Mouse (Mus musculus) T-helper 2 cell (primary cell): ENCODE results near the gene Ntrk2.

Source experiments
- in situ Hi-C: fragments of 300-600 bp; cut with MboI, MseI; formaldehyde crosslinking; loops from one replicate; pipeline ENCODE4 v1.15.1; 2025; ENCODE audit warnings: high pct_unique_total_duplicates

Ntrk2 gene

DNA sequence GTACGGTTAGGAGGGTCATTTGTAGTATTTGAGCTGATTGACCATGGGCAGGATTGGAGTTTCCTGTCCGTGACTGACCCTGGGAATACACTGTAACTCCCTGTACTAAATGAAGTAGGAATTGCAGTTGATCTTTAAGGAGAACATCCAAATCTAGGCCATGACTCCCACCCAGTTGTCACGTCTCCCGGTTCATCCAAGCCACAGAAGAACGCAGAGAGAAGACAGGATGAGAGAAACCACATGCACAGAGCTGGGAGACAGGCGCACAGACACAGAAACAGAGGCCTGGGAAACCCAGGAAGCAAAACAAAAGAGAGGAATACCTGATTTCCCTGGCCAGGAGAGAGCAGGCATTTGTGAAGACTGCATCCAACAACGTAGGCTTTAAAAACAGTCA, 117.1 kb downstream of the Ntrk2 start:
- in situ Hi-C loops = no loop called here

DNA sequence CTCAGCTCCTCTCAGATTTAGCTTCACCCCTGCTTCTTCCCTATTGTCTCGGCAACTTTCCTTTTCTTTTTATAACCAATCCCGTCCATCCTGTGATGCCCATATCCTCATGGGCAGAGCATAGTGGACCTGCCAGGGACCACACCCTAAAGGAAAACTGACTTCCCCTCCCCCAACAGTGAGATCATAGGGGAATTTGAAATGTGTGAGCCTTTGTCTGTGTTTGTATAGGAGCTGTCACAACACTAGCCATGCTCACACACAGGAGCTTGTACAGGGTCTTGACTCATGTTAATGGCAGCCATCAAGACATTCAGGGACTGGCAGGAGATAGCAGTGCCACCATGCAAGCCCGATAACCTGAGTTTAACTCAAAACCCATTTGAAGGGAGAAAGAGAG, 118.1 kb downstream of the Ntrk2 start:
- in situ Hi-C loops = no loop called here

DNA sequence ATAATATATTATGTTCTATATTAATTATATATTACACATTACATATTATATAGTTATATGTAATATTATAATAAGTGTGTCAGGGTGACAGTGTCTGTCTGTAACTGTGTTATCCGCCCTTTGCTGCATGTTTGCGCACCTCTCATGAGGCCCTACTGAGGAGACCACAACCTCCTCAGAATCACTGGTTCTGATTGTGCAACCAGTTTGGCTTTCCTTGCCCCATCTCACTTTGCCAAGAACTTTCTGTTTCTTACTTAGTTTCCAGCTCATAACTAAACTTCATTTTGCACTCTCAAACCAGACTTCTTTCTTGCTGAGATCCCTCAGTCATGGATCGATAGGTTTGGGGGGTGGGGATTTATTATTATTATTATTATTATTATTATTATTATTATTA, 120.8 kb downstream of the Ntrk2 start:
- in situ Hi-C loops = no loop called here

DNA sequence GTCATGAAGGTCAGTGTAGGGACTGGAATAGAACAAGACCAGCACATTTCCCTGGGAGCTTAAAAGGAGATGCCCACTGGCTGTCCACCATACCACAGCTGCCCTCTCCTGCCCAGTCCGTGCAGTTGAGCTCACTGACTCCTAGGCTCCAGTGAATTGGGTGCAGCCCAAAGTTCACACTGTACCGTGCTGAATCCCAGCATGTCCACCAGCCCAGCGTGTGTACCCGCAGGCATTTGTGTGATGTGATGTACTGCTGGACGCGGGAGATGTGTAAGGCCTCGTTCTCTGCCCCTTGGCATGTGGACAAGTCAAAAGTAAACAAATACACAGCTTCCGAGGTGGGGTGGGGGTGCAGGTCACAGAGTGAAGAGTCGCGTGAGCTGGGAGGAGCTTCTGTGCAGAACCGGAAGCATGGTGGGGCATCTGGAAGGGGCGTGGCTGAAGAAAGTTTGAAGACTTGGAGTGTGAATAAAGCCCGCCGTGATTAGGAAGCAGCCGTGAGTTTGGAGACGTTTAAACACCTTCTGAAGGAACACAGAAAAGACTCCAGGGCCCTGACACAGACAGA, 121.4 kb downstream of the Ntrk2 start:
- in situ Hi-C loops = no loop called here

DNA sequence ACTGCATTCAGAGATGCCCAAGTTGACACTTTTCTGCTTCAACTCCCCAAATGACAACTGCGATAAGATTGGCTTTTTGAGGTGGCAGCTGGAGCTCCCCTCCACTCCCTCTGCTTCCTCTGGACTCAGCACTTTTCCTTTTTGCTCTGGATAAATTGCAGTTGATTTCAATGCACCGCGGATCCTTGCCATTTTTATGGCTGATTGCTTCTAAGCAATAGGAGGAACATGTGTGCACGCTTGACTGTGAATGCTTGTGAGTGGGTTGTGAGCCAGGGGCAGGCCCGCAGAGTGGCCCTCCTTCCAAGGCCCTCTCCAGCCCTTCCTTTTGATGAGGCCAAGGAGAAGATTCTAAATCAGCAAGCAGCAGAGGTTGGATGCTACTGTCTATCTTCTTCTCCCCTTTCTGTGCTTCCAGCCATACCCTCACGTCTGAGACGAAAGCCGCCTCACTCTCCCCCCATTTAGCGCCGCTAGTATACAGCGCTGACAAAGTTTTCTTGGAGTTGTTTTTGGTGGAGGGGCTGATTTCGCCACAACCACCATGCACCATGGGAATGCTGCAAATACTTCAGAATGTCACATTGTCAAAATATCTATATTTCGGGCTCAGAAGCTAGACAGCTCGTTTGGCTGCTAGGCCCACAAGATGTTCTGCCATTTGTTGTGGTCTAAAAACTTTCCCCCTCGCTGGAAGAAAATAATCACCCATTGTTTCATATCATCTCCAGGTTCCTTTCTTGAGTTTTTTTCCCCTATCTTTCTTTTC, 122.5 kb downstream of the Ntrk2 start:
- in situ Hi-C loops = no loop called here

DNA sequence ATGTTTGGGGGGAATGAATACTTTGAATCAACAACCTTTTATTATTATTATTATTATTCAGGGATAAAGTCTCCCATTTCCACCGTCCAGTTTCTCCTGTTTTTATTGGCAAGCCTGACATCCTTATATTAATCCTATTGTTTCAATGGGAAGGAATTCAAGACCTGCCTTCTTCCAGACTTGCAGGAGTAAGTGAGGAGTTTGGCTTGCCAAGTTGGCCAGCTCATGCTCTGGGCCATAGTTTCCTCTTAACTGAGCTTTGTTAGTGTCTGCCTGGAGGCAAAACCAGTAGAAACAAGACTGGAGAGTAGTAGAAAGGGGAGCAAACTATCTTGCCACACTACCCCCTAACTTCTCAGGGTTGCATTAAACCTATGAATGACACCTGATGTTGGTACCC, 123.8 kb downstream of the Ntrk2 start:
- in situ Hi-C loops = no loop called here

DNA sequence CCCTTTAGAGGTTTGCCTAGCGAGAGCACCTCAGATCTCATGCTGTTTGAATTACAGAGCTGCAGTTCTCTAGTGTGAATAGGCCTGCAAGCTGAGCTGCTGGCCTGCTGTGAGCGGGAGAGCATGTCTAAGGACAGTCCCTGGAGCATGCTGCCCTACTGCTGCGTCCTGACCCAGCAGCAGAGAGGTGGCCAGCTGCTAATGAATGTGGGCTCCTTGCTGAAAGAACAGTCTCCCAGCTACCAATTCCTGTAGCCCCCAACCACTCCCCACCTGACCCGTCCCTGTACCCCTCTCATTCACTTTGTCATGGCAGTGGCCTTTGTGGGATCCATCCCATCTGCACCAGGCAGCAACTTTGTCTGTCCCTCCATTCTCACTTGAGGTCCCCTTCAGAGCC, 126.8 kb downstream of the Ntrk2 start:
- in situ Hi-C loops = no loop called here

DNA sequence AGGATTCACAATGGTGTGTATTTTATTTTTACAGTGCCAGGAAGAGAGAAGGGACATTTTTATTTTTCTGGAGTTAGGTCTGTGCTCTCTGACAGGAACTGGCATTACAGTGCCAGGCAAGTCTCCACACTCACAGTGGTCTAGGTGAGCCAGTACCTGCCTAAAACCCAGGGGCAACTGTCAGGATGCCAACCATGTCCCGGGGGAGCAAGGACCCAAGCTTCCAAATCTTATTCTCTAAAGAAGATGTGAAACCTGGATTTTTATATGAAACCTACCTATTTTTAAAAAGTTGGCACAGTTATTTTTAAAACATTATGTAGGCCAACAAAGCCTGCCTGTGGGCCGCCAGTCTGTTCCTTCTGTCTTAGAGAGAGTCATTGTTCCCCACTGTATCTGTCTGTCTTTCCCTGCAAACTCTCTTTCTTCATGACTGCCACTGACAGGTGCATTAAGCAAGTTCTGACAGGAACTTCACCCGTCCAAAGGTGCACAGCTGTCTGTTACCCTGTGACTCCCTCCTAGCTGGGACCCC, 128.3 kb downstream of the Ntrk2 start:
- in situ Hi-C loops = no loop called here

DNA sequence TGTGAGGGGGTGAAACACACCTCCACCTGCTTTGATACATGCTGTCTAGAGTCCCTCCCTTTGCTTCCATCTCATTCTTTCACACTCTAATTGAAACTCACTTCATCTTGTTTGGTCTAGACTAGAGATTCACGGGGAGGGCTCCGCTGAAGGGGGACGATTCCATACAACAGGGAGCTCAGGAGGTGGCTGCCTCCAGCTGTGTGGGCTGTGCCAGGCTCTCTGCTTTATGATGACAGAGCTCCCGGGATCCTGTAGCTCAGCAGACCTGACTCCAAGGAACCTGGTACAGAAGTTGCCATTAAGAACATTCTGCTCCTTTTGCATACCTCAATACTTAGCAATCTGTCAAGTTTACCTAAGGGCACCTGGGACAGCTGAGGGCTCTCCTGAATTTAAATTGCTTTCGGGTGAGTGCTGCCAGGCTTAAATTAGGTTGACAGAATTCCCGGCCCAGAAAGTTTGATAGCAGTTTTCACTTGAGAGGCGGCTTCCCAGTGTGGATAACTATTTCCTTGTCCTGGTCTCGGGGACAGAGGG, 129.7 kb downstream of the Ntrk2 start:
- in situ Hi-C loops = no loop called here

DNA sequence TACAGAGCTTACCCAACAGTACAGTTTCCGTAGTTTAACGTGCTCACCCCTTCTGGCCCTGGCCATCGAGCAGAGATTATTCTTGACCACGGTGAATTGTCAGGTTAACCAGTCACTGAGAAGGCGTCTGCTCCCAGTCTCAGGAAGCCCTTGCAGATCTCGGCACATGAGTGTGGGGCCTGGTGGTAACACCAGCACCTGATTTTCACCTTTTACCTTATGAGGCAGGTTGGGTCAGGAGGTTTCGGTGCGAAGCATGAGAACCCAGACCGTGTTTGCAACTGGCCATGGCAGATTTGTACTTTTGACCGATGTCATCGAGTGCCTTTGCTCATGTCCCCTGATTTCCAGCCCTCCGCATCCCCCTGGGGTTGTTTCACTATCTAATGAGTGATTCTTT, 131.5 kb downstream of the Ntrk2 start:
- in situ Hi-C loops = no loop called here

DNA sequence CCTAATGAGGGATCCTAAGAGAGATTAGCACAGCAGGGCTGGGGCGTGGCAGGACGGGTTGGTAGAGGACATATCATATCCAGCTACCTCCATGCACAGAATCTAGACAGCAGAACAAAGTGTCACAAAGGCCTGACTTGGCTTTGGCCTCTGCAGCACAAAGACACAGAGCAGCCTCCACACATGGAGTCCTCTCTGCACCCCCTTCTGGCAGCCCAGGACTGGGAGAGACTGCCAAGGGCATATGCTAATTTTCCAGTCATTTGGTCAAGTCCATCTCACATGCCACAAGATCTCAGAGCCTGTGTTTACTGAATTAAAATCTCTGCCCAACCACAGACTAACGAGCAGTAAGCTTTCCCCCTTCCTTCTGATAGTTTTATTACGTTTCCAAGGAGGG, 132.1 kb downstream of the Ntrk2 start:
- in situ Hi-C loops = no loop called here

DNA sequence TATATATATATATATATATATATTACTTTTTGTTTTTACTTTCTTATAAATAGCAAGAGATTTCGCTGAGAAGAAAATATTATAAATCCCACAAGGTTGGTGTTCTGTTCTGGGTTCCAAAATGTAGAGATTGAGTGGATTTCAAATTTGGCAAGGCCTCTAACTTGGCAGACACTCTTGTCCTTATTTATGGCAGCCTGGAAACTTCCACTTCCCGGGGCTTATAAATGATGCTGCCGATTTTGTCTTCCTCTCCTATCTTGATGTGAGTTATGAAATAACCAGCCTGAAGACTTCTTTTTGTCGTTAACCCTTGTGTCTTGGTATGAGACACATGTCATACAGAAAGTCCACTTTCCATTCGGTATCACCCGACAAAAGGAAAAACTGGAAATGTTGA, 133.8 kb downstream of the Ntrk2 start:
- in situ Hi-C loops = no loop called here

DNA sequence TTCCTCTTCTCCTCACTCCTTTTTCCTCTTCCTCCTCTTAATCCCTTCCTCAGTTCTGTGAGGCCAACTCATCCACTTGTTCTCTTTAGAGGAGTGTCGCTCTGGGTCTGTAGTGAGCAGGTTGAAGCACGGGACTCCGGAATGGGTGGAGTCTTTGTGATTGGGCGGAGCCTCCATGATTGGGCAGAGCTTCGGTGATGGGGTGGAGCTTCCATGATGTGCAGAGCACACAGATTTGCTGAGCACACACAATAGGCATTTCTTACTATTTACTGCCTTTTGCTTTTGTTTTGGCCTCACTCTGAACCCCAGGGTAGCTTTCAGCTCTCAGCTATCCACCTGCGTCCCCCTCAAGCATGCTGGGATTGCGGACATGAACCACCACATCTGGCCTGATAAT, 134.4 kb downstream of the Ntrk2 start:
- in situ Hi-C loops = no loop called here

DNA sequence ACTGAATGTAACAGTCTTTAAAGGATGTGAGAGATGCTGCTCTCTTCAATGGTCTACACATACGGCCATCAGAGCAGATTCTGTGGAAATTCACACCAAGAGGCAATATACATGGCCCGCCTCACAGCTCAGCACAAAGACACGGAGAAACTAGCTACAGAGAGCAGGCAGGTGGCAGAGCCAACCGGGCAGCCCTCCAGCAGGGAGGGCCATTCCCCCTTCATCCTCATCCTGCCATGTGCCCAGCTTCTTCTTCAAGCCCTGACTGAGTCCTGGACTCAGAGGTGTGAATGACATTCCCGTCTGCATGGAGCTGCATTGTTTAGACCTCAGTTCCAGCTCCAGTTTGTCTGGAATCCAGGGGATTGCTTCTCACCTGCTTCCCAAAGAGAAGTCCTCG, 139.4 kb downstream of the Ntrk2 start:
- in situ Hi-C loops = no loop called here

DNA sequence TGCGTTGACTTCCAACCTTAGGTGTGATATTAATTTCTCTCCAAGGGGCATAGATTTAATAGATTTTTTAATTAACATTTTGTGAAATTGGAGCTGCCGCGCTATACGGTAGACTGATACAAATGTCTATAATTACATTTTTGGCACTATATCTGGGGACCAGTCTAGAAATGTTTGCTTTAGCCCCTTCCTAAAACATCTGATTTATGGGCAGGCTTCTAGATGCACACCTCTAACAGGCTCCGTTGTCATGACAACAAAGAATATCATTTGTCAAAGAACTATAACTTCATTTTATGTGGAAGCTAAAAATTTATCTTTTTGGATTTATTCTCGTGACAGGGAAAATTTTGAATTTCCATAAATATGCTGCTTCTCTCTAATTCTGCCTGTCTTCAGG, 140.2 kb downstream of the Ntrk2 start:
- in situ Hi-C loops = no loop called here

DNA sequence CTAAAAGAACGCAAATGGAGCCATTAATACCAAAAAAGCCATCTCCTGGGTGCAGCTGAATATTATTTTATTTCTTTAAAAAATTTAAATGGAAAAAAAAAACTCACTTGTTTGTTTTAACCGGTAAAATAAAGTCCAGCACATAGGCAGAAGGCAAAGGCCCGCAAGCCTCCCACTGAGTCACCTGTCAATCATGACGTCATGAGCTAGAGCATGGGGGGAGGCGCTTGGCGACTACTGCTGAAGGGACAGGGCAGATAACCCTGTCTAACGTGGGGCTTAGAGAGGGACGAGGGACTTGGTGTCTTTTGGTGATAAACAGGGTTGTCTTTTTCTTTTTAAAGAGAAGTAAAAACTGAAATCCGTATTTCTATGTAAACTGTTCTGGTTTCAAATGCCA, 140.7 kb downstream of the Ntrk2 start:
- in situ Hi-C loops = no loop called here

DNA sequence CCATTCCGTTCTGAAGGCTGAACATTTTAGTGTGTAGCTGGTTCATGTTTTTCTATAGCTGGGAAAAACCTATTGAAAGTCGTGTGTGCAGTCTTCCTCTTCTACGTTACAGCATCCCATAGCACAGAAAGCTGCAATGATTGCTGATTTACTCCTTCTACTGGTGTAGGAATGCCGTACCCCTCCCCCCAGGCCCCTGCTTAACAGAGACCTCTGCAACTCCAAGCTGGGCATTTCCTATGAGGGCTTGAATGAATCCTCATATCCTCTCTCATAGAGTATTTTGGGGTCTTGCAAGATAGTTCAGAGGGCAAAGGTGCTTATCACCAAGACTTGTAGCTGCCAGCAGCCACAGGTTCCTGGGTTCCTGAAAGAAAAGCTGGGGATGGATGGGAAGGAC, 148.0 kb downstream of the Ntrk2 start:
- in situ Hi-C loops = no loop called here

DNA sequence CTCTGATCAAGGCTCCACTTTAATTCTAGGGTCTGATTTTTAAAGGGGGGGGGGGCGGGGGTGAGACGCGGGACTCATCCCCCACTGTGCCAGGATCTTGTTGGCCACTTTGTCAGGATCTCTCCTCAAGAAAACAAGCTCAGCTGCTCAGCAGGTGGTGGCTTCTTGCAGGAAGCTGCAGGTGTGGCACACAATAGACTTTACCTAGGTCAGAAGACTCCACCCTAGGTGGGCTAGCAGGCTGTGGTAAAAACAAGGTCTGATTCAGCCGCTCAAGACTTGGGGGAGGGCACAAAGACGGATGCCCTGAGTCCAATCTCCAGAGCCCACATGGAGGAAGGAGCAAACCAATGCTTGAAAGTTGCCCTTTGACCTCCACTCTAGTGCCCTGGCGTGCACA, 148.4 kb downstream of the Ntrk2 start:
- in situ Hi-C loops = no loop called here

DNA sequence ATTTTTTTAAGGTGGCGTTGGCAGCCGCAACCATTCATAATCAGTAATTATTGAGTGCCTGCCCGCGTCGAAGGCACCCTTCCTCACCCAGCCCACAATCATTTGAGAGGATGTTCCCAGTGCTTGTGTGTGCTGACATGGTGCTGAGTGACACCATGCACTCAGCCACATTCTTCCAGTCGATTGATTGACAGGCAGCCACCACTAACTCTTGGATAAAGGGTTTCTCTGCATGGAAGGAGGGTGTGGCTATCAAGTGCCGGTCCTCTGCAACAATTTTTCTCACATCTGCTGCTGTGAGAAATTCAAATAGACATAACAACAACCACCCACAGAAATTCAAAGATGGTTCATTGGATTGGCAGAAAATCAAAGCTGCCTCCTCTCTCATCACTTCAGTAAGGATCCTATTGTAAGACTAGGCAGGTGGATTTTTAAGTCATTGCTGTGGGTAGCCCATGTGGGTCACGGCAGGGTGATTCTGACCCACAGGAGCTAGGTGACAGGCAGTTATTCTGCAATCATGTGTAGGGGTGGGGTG, 148.9 kb downstream of the Ntrk2 start:
- in situ Hi-C loops = no loop called here

DNA sequence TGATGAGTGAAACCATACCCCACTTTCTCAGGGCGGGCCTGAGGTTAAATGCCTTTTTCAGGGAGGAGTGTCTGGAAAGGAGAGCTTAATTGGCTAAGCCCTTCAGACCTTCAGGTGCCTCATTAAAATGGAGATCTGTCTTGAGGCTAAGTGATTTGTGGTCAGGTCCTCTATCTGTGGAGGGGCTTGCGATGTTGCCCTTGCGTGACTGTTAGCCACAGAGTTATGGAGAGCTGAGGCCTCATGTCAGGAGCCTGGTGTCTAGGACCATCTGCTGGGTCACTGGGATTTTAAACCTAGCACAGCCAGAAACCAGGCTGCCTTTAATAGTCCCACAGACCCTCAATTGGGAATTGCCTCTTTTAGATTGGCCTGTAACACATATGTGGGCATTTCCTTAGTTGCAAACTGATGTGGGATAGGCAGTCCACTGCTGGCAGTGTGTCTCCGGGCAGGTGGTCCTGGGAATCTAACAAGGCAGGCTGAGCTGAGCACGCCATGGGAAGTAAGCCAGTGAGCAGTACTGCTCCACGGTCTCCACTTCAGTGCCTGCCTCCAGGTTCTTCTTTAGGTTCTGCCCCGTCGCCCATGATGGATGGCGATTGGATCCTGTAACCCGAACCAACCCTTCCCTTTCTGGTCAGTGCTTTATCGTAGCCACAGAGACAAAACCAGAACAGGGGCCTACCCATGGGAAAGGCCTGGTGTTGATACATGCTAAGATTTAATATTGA, 152.0 kb downstream of the Ntrk2 start:
- in situ Hi-C loops = no loop called here

DNA sequence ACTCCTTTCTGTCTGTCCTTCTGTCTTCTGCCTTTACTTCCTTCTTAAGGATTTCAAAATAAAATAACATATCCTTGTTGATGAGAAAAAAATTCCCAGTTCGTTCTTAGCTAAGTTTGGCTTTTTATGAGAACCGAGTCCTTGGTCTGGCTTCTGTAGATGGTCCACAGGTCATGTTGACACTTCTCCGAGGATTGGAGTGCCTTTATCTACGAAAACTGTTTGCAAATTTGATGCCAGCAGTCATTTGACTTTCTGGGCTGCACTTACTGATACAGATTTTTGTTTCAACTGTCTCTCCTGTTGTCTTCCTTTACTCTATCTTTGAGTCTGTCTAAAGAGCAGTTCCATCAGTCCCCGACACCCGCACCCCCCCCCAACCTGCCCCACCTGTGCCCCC, 154.0 kb downstream of the Ntrk2 start:
- in situ Hi-C loops = no loop called here

DNA sequence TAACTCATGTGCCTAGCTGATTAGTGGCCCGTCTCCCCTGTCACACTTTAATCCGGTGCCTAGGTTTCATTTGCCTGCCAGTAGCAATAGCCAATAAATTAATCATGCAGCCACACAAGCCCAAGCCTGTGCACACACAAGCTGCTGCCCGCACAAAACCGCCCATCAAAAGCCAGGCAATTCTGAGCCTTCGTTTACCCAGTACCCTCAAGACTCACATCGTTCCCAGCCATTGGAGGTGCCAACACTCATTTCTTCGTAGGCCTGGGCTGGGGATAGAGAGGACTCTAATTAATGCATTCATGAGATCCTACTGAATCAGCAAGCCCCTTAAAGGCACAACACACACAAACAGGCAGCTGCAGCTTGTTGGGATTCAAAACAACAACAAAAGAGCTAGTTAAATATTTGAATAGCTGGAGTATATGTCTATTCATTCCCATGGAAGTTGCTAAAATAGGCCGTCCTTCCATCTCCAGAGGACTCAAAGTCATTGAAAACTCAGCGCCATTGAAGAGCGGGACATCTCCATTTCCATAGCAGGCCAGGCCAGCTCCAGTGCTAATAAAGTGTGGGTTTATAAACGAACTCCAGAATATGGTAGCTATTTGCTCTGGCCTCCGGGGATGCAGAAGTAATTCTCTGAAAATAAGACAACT, 158.5 kb downstream of the Ntrk2 start:
- in situ Hi-C loops = no loop called here
